Mouse (Mus musculus) intestine, embryonic 14.5 days (tissue): ENCODE results near the gene Cdx2. TPM values are rescaled to one million over a fixed set of nuclear protein-coding genes. Genes with fewer than 3 reads are reported as not detected.
A peak's percentile ranks its signal among the peaks of the same experiment; 100 is the strongest.

Source experiments
- ATAC-seq: fragments of 200-750 bp; cut with Nextera tagmentation; replicated peaks from 2 replicates; pipeline ENCODE4 v1.8.0; 2017; ENCODE audit warnings: low read depth, moderate number of reproducible peaks, moderate TSS enrichment, moderate library complexity; ENCODE audit not compliant: low FRiP score, low TSS enrichment
- DNase-seq: peaks from one replicate; pipeline ENCODE4 v3.0.0-alpha.2; 2018; ENCODE audit warnings: low spot score
- H3K27ac ChIP-seq: fragments of 300-500 bp; sonication (generic); 2 replicates; pipeline ENCODE4 v1.5.1; 2014; ENCODE audit warnings: low read depth, mild to moderate bottlenecking, control low read depth
- H3K27me3 ChIP-seq: fragments of 300-500 bp; sonication (generic); replicated peaks from 2 replicates; pipeline ENCODE4 v1.6.1; 2014; ENCODE audit warnings: low read length, control low read depth; ENCODE audit not compliant: control insufficient read depth, insufficient read depth
- H3K36me3 ChIP-seq: fragments of 300-500 bp; sonication (generic); 2 replicates; pipeline ENCODE4 v1.6.1; 2014; ENCODE audit warnings: low read length, control low read depth; ENCODE audit not compliant: control insufficient read depth, insufficient read depth
- H3K4me1 ChIP-seq: fragments of 300-500 bp; sonication (generic); replicated peaks from 2 replicates; pipeline ENCODE4 v1.6.1; 2014; ENCODE audit warnings: low read length, control low read depth, mixed read lengths; ENCODE audit not compliant: control insufficient read depth, insufficient read depth
- H3K4me2 ChIP-seq: fragments of 300-500 bp; sonication (generic); 2 replicates; pipeline ENCODE4 v1.6.1; 2014; ENCODE audit warnings: low read length
- H3K4me3 ChIP-seq: fragments of 300-500 bp; sonication (generic); 2 replicates; pipeline ENCODE4 v1.5.1; 2014; ENCODE audit warnings: low read depth, low read length, control low read depth, mixed read lengths
- H3K9ac ChIP-seq: fragments of 300-500 bp; sonication (generic); 2 replicates; pipeline ENCODE4 v1.6.1; 2014; ENCODE audit warnings: mild to moderate bottlenecking, low read length
- H3K9me3 ChIP-seq: fragments of 300-500 bp; sonication (generic); 2 replicates; pipeline ENCODE4 v1.6.1; 2016; ENCODE audit warnings: low read length, control low read depth; ENCODE audit not compliant: control insufficient read depth
- WGBS: fragments of 180-500 bp; shearing (Covaris S2); extraction: QIAGEN DNeasy Blood & Tissue Kit; methylation state at CpG from one replicate; pipeline ENCODE4 v1.1.7; 2014; 5-methylcytosine and 5-hydroxymethylcytosine counted together
- polyA plus RNA-seq: library from polyadenylated mRNA; unstranded; fragments of >200 nt; fragmentation: Nextera tagmentation; extraction: Ambion mirVana; gene quantifications from 2 replicates; pipeline ENCODE4 v1.2.1, GENCODE M21; 2014

Cdx2 gene
- polyA plus RNA-seq, 1 experiment from 2014 or later = 30.2 TPM

- 14% methylated on average over 12 of the region's 12 CpGs for WGBS
- no peaks in the 10 kb centered on the region for H3K36me3 ChIP-seq
- H3K27ac ChIP-seq = no peak overlapping the region
- no peak overlapping the region for H3K9ac ChIP-seq
- peaks cover 100% of the 10 kb centered on the region for H3K27me3 ChIP-seq
- ATAC-seq = no peak
- no peak for DNase-seq
- 0 out of 2 replicates have a peak overlapping the region, but pooled peaks have one; percentile 8 for H3K4me2 ChIP-seq
- H3K9me3 ChIP-seq = no peaks in the 10 kb centered on the region; the same call in 1 of the 2 replicates
- H3K4me3 ChIP-seq = peak overlapping the region; percentile 9; the same call in 1 of the 2 replicates
- H3K4me1 ChIP-seq = no peaks in the 10 kb centered on the region
Measured at GRCm38 (mm10) chr5:147272046-147272807, 34.8 kb downstream of the Cdx2 start.

DNA sequence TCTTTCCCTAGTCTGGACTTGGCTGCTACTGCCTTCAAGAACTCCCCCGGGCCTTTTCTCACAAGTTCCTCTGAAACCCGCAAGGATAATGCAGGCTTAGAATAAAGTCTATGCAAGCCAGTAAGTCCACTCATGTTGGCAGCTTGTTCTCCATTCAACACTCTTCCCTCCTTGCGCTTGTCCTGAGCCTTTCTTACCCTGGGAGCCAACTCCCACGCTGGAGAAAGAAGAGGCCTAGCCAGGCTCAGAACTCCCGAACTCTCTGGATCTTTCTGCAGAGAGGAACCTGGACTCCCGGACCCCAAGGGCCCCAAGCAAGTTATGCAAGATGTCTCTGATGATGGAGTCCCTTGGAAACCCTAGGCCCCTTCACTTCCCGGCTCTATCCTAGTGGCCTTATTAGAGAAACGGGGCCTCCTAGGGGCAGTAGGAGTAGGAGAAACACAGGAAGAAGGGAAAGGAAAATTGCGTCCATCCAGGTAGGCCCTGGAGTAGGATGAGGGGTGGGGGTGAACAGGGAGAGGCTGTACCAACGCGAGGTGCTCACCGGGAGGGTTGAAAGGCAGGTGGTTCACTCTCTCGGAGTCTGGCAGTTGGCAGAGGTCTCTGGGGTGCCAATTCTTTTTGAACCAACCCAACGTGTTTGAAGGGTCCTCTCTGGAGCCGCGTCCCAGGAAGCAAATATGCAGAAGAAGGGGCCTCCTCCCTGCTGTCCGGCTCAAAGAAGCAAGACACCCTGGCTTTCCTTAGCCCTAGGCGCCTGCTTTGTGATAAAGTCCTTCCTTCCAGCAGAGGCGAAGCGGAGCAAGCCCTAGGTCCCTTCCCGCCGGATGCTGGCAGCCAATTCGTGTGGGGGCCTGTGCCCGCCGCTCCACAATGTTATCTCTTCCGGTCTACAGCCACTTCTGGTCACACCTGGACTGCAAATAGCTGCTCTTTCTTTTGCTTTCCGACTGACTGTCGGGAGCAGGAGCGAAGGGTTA lies 36.1 kb downstream of the Cdx2 start:
- WGBS = 6% methylated on average over 29 of the region's 29 CpGs
- Histone ChIP-seq H3K9ac (0 out of 2 replicates have a peak overlapping the region, but pooled peaks have one; percentile 1), H3K4me2 (no peak overlapping the region), H3K27me3 (peaks cover 99% of the 10 kb centered on the region), H3K4me1 (no peaks in the 10 kb centered on the region), H3K9me3 (no peaks in the 10 kb centered on the region; the same call in 1 of the 2 replicates), H3K27ac (no peak overlapping the region), H3K4me3 (peak overlapping the region; percentile 6), H3K36me3 (no peaks in the 10 kb centered on the region)
- DNase-seq (no peak), ATAC-seq (no peak)

DNA sequence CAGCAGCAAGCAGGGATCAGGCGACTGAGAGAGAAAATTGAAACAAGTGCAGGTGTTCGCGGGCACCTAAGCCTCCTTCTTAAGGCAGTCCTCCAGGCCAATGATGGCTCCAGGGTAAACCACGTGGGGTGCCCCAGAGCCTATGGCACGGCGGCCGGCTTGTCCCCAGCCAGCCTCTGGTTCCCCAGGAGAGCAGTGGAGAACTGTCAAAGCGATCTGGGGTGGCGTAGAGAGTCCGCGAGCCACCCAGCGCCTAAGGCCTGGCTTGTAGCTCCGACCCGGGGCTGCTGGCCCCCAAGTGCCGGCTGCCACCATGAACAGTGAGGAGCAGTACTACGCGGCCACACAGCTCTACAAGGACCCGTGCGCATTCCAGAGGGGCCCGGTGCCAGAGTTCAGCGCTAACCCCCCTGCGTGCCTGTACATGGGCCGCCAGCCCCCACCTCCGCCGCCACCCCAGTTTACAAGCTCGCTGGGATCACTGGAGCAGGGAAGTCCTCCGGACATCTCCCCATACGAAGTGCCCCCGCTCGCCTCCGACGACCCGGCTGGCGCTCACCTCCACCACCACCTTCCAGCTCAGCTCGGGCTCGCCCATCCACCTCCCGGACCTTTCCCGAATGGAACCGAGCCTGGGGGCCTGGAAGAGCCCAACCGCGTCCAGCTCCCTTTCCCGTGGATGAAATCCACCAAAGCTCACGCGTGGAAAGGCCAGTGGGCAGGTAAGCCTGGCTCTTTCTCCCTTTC lies 37.0 kb downstream of the Cdx2 start, which contains the start of gene Pdx1:
Pdx1 (plus strand) TSS at position 34 of the 747 bp plus-strand sequence.
- Histone ChIP-seq H3K4me1 (no peaks in the 10 kb centered on the region), H3K9me3 (no peaks in the 10 kb centered on the region), H3K9ac (0 out of 2 replicates have a peak within 1 kb of the TSS, but pooled peaks have one; percentile 1), H3K36me3 (no peaks in the 10 kb centered on the region), H3K4me2 (peak within 1 kb of the TSS; percentile 29), H3K27ac (no peak within 1 kb of the TSS), H3K4me3 (peak within 1 kb of the TSS; percentile 6; the same call in 1 of the 2 replicates), H3K27me3 (peaks cover 98% of the 10 kb centered on the region)
- WGBS = under 1% methylated on average over 44 of the region's 44 CpGs
- ATAC-seq (peak; percentile 87), DNase-seq (no peak)

GRCm38 (mm10) chr5:147269371-147269770 lies 37.7 kb downstream of the Cdx2 start:
- H3K9ac ChIP-seq = no peak overlapping the region
- H3K27me3 ChIP-seq = peaks cover 91% of the 10 kb centered on the region
- no peaks in the 10 kb centered on the region for H3K36me3 ChIP-seq
- H3K9me3 ChIP-seq = no peaks in the 10 kb centered on the region
- 12% methylated on average over 6 of the region's 6 CpGs for WGBS
- H3K27ac ChIP-seq = no peak overlapping the region
- peak overlapping the region; percentile 29; the same call in 1 of the 2 replicates for H3K4me2 ChIP-seq
- no peak for DNase-seq
- no peaks in the 10 kb centered on the region for H3K4me1 ChIP-seq
- no peak for ATAC-seq
- no peak overlapping the region for H3K4me3 ChIP-seq

GRCm38 (mm10) chr5:147268728-147269127 lies 38.3 kb downstream of the Cdx2 start:
- Histone ChIP-seq H3K4me3 (no peak overlapping the region), H3K4me1 (no peaks in the 10 kb centered on the region), H3K27ac (no peak overlapping the region), H3K4me2 (no peak overlapping the region), H3K9me3 (no peaks in the 10 kb centered on the region), H3K27me3 (peaks cover 85% of the 10 kb centered on the region), H3K36me3 (no peaks in the 10 kb centered on the region), H3K9ac (no peak overlapping the region)
- ATAC-seq (no peak), DNase-seq (no peak)
- 5% methylated on average over 8 of the region's 8 CpGs for WGBS

GRCm38 (mm10) chr5:147267434-147267833 lies 39.6 kb downstream of the Cdx2 start:
- 8% methylated on average over 6 of the region's 6 CpGs for WGBS
- H3K4me1 ChIP-seq = no peaks in the 10 kb centered on the region
- H3K27ac ChIP-seq = no peak overlapping the region
- DNase-seq (no peak), ATAC-seq (no peak)
- no peaks in the 10 kb centered on the region for H3K9me3 ChIP-seq
- no peak overlapping the region for H3K4me2 ChIP-seq
- H3K9ac ChIP-seq = no peak overlapping the region
- peaks cover 72% of the 10 kb centered on the region for H3K27me3 ChIP-seq
- H3K4me3 ChIP-seq = no peak overlapping the region
- H3K36me3 ChIP-seq = no peaks in the 10 kb centered on the region

DNA sequence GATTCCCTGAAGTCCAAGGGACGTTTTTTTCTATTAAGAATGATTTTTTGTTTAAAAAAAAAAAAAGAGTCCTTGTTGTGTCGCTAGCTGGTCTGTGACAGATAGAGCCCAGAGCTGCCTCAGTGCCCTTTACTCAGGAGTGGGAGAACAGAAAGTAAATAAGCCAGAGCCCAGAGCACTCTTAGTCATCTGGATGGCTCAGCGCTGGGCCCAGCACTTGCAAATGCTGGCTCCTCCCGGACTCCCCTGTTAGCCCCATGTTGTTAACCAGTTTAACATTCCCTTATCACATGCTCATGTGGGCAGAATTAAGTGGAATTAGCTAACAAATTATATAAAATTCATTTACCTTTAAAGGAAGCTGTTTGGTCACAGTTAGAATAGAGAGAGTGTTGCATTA lies 43.1 kb downstream of the Cdx2 start:
- no peaks in the 10 kb centered on the region for H3K36me3 ChIP-seq
- no peaks in the 10 kb centered on the region for H3K4me1 ChIP-seq
- DNase-seq (no peak), ATAC-seq (no peak)
- 13% methylated on average over 4 of the region's 4 CpGs for WGBS
- no peak overlapping the region for H3K4me2 ChIP-seq
- H3K4me3 ChIP-seq = no peak overlapping the region
- H3K9me3 ChIP-seq = no peaks in the 10 kb centered on the region
- H3K9ac ChIP-seq = no peak overlapping the region
- H3K27ac ChIP-seq = no peak overlapping the region
- peaks cover 40% of the 10 kb centered on the region for H3K27me3 ChIP-seq
